Mouse (Mus musculus) megakaryocyte, embryonic 14.5 days (primary cell): ENCODE data around the gene Lrmda. TPM values are rescaled to one million over a fixed set of nuclear protein-coding genes. Genes with fewer than 3 reads are reported as not detected.

Experiments
- H3K27me3 ChIP-seq: replicated peaks from 2 replicates; pipeline ENCODE3; 2012; ENCODE audit warnings: inconsistent platforms
- H3K36me3 ChIP-seq: replicated peaks from 2 replicates; pipeline ENCODE3; 2012; ENCODE audit warnings: low read length, inconsistent platforms, mixed read lengths
- H3K4me1 ChIP-seq: 2 replicates; pipeline ENCODE4 v1.6.1; 2012; ENCODE audit warnings: inconsistent platforms
- H3K4me3 ChIP-seq: replicated peaks from 2 replicates; pipeline ENCODE3; 2012; ENCODE audit warnings: moderate library complexity, mild to moderate bottlenecking, inconsistent platforms
- H3K9me3 ChIP-seq: 2 replicates; pipeline ENCODE4 v1.6.1; 2012; ENCODE audit warnings: inconsistent platforms
- FLI1 ChIP-seq: IDR thresholded peaks from 2 replicates; pipeline ENCODE4 v1.6.1; 2012; ENCODE audit warnings: low read length, inconsistent platforms, mixed read lengths
- GATA1 ChIP-seq: IDR thresholded peaks from 3 replicates; pipeline ENCODE4 v1.6.1; 2012; ENCODE audit warnings: mixed read lengths, low read length, inconsistent platforms, borderline replicate concordance
- polyA plus RNA-seq: library from polyadenylated mRNA; stranded (reverse); fragments of >175 nt; gene quantifications from 2 replicates; pipeline ENCODE4 v1.2.3, GENCODE M21; 2012; ENCODE audit warnings: low replicate concordance; ENCODE audit not compliant: insufficient read depth

Lrmda gene
- polyA plus RNA-seq, 1 experiment: 7.1 TPM

DNA sequence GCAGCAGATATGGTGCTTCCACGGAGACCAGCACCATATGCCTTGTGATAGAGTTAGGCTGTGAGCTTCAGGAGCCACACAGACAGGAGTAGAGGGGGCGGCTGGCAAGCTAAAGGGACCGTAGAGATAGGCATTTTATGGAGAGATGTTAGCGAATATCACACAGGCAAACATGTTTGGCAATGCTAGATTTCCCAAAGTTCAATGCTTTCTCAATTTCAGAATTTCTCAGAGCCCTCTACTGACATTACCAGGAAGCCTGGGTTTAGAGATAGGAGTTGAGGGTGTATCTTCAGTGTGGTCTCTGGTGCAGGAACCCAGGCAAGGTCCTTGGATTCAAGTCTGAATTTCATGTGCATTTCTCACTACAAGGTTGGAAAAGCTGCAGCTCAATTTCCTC is 36.7 kb downstream of the Lrmda start:
- TF ChIP-seq FLI1: no peak
- Histone ChIP-seq H3K36me3 (no peaks in the 10 kb centered on the region), H3K4me3 (peak overlapping the region; percentile 8), H3K27me3 (peaks cover 7% of the 10 kb centered on the region), H3K4me1 (peaks cover 47% of the 10 kb centered on the region), H3K9me3 (no peaks in the 10 kb centered on the region)

DNA sequence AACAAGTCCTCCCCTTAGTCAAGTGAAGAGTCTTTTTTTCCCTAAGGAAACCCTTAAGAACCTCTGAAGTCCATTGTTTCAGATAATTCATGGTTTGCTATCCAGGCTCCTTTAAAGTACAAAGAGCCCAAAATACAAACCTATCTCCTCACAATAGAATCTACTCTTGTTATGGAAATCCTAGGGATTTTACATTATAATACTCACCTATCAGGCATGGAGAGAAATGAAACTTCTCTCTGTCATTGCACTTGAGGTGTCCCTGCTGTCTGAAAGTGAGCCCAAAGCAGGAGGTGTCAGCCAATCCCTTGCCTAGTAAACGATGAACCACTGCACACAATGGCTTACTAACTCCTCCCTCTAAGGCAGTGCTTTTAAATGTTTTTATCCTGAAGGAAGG is 39.2 kb downstream of the Lrmda start:
- Histone ChIP-seq H3K4me3 (no peak overlapping the region), H3K4me1 (peaks cover 37% of the 10 kb centered on the region), H3K27me3 (peaks cover 7% of the 10 kb centered on the region), H3K9me3 (no peaks in the 10 kb centered on the region), H3K36me3 (no peaks in the 10 kb centered on the region)
- no peak for TF ChIP-seq GATA1
- TF ChIP-seq FLI1: no peak

DNA sequence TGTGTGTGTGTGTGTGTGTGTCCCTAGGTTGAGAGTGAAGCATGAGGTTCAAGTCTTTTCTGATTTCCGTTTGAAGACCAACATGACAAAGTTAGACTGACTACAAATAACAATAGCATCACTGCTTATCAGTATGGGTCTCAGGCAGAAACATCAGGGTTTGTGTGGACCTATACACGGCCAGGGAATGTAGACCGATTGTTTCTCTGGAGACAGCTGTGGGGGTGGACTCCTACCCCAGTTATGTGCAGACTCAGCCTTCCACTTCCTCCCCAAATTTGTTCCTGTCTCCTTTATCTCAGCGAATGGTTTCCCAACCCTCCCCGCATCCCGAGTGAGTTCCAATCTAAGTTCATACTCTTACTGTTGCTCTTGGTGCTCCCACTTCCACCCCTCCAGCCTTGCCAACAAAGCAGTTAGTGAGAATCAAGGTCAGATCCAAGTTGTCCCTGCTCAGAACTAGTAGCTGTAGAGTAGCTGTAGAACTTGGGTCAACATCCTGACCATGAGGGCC is 39.9 kb downstream of the Lrmda start:
- H3K4me1 ChIP-seq: peaks cover 37% of the 10 kb centered on the region
- H3K9me3 ChIP-seq: no peaks in the 10 kb centered on the region
- TF ChIP-seq FLI1: no peak
- TF ChIP-seq GATA1: no peak
- H3K27me3 ChIP-seq: peaks cover 4% of the 10 kb centered on the region
- no peak overlapping the region for H3K4me3 ChIP-seq
- no peaks in the 10 kb centered on the region for H3K36me3 ChIP-seq

DNA sequence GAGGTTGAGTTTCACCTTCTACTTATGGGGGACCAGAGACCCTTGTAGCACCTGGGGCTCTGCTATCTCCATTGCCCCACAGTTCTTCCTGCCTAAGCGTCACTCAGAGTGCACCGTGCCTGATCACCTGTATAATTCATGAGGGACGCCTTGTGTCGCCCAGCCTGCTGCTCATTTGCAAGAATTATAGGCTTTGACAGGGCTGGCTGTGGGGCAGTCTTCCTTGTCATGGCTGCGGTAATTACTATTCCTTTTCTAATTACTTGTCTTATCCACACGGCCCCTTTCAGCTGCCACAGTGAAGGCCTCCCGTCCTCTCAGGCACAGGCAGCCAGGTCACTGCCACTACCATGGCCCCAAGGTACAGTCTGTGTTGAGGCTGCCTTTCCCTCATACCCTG is 41.3 kb downstream of the Lrmda start:
- Histone ChIP-seq H3K4me1 (peaks cover 26% of the 10 kb centered on the region), H3K27me3 (no peaks in the 10 kb centered on the region), H3K4me3 (no peak overlapping the region), H3K36me3 (no peaks in the 10 kb centered on the region), H3K9me3 (no peaks in the 10 kb centered on the region)
- no peak for TF ChIP-seq GATA1
- no peak for TF ChIP-seq FLI1

DNA sequence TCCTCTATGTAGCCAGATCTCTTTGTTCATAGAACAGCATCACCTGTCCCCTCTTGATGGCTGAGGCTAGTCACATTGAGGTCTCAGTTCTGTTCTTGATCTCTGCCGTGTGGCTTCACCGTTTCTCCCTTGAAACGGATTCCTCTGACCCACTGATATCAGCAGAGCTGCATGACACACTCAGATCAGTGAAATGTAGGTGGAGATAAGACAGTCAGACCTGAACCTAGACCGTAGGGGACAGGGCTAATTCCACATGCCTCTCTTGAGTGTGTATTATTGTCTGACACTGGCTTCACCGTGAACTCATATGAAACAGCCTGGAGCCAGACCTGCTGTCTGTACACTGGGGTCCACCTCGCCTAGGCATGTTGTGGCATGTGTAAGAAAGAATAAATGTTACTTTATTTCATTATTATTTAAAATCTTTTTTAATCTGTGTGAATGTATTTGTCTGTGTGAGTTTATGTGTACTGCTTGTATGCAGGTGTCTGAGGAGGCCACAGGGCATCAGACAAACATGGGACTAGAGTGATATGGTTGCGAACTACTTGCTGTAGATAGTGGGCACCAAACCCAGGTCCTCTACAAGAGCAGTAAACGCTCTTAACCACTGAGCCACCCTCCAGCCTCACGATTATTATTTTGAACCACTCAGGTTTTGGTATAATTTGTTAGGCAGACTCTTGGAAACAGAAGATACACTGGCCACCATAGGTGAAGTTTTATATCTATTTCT is 42.8 kb downstream of the Lrmda start:
- TF ChIP-seq GATA1 (no peak), FLI1 (no peak)
- H3K27me3 ChIP-seq: no peaks in the 10 kb centered on the region
- no peaks in the 10 kb centered on the region for H3K36me3 ChIP-seq
- H3K9me3 ChIP-seq: no peaks in the 10 kb centered on the region
- peaks cover 11% of the 10 kb centered on the region for H3K4me1 ChIP-seq
- H3K4me3 ChIP-seq: no peak overlapping the region

DNA sequence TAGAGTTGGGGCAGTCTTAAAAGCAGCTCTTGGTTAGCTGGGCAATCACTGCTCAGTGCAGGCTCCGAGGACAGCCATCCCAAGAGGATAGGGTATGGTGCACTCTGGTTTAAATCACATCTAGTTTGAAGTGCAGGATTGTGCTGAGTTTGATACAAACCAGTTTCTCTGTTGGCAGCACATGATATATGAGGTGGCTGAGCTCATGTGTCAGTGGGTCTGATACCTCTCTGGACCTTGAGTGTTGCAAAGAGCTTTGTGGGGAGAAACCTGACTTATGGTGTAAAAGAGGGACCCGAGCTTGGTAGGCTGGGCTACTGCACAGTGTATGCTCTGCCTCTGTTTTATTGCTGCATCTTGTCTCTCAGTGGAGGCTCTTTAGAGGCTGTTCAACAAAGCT is 49.7 kb downstream of the Lrmda start:
- Histone ChIP-seq H3K27me3 (peaks cover 2% of the 10 kb centered on the region), H3K9me3 (no peaks in the 10 kb centered on the region), H3K36me3 (peaks cover 2% of the 10 kb centered on the region), H3K4me3 (no peak overlapping the region), H3K4me1 (no peaks in the 10 kb centered on the region)
- TF ChIP-seq FLI1 (no peak), GATA1 (no peak)

DNA sequence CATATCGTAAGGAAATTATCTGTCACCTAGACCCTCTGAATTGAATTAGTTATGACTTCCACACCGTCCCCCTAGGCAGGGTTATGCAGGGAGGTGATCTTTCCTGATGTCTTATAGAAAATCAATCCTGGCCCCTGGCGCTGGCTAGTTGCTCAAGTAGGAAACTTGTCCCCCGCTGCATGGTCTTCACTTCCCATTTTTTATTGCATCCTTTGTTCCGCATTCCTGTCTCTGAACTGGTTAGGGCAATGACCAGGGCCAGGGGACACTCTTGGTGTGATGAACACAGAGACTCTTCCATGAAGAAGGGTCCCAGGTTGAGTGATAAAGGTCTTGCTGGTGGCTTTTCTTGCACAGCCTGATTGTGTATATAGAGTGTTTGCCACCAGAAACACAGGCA is 53.9 kb downstream of the Lrmda start:
- Histone ChIP-seq H3K27me3 (peaks cover 2% of the 10 kb centered on the region), H3K4me1 (peaks cover under 1% of the 10 kb centered on the region; the same call in 1 of the 2 replicates), H3K4me3 (no peak overlapping the region), H3K36me3 (peaks cover 2% of the 10 kb centered on the region), H3K9me3 (no peaks in the 10 kb centered on the region)
- TF ChIP-seq FLI1 (no peak), GATA1 (no peak)

DNA sequence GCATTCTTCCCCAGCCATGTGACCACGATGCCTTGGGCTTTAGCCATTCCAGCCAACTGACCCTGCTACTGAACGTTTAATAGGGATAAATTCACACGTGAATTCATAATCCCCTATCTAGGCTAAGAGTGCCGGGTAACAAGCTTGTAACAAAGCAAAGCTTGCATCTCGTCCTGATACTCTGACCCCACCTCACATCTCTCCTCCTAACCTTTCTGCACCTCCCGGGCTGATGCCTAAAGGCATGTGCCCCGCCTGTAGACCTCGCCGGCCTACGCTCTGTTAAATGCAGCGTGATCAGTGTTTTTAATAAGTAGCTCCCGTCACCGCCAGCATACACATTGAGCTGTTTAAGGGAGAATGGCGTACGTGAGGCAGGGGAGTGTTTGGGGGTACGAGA is 54.7 kb downstream of the Lrmda start:
- TF ChIP-seq GATA1: no peak
- TF ChIP-seq FLI1: no peak
- Histone ChIP-seq H3K4me1 (peaks cover 8% of the 10 kb centered on the region), H3K9me3 (peaks cover 4% of the 10 kb centered on the region; the same call in 1 of the 2 replicates), H3K4me3 (no peak overlapping the region), H3K36me3 (peaks cover 2% of the 10 kb centered on the region), H3K27me3 (peaks cover under 1% of the 10 kb centered on the region)

DNA sequence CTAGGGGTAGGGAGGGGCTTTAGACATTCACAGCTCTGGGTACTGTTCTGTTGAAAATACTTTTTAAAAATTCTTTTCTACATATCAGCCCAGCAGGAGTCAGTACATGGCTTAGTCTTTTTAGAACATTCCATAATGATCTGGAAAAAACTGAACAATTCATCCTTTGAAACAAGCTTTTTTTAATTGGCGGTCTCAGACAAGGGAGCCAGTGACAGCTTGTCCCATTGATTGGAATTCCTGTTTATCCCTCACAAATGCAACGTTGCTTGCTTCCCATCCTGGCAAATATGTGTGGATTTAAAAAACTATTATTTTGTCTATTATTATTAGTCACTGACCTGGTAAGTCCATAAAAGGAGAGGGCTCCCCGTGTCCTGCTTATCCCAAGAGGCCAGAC is 64.4 kb downstream of the Lrmda start:
- Histone ChIP-seq H3K27me3 (peaks cover 2% of the 10 kb centered on the region), H3K4me3 (no peak overlapping the region), H3K9me3 (peaks cover 22% of the 10 kb centered on the region), H3K4me1 (peaks cover 15% of the 10 kb centered on the region), H3K36me3 (peaks cover 14% of the 10 kb centered on the region)
- no peak for TF ChIP-seq FLI1
- TF ChIP-seq GATA1: no peak

DNA sequence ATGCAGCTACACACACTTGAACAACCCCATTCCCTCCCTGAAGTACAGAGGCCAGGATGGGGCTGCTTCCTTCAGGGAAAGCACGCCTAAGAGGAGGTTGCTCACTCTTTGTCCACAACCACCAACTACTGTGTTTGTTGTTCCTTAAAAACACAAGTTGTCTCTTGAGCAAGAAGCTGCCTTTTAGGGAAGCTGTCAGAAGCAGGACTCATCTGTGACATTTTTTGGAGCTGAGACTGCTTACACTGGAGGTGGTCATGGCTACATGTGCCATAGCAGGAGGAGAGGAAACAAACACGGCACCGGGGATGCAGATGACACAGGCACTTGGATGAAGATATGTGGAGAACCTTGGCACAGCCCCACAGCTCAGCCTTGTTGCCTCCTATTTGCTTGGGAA is 65.9 kb downstream of the Lrmda start:
- Histone ChIP-seq H3K27me3 (peaks cover 2% of the 10 kb centered on the region), H3K4me1 (peaks cover 13% of the 10 kb centered on the region; the same call in 1 of the 2 replicates), H3K9me3 (peaks cover 21% of the 10 kb centered on the region), H3K36me3 (peaks cover 14% of the 10 kb centered on the region), H3K4me3 (peak overlapping the region; percentile 48)
- TF ChIP-seq GATA1: no peak
- no peak for TF ChIP-seq FLI1

DNA sequence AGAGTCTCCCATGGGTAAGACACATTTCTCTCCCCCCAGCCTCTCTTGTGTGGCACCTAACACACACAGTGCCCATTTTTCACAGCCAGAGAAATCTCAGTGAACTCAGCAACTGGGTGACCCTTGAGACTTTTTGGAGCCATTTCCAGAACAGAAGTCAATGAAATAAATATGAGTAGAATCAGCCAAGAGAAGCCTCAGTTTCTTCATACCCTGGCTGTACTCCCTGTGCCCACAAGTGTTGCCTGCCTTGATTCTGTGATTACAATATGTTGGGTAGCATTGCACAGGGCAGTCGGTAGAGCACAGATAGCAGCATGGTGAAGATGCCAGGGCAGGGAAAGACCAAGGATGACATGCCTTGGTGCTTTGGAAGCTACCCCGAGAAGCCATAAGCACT is 69.1 kb downstream of the Lrmda start:
- no peak overlapping the region for H3K4me3 ChIP-seq
- peaks cover 21% of the 10 kb centered on the region for H3K9me3 ChIP-seq
- peaks cover 10% of the 10 kb centered on the region; the same call in 1 of the 2 replicates for H3K4me1 ChIP-seq
- peaks cover 10% of the 10 kb centered on the region for H3K36me3 ChIP-seq
- no peaks in the 10 kb centered on the region for H3K27me3 ChIP-seq
- no peak for TF ChIP-seq FLI1
- TF ChIP-seq GATA1: no peak
